10 mouse cellular contexts compared by ENCODE assay signal in genomic region chr2:174871225-174871624, GRCm38 (mm10).
DNase-seq lines count a peak whose midpoint lies in the region; ATAC-seq lines count a peak whose summit lies in the region.
"Had no signal": no experiment of that assay in that cellular context is flagged by ENCODE, and none has a peak within 500 bp of the region (broad histone marks: within the 10 kb centered on the region; RNA-seq: fewer than 3 reads in every experiment).

No protein-coding gene starts in this region.

- WGBS in neural tube, embryonic 14.5 days: 73% methylated on average over 10 of the region's 10 CpGs

- intact Hi-C loops in gastrocnemius, postnatal 14 days (cut with DNase I; ENCODE audit: low total_unique reads): no loop called here
- intact Hi-C loops in gastrocnemius, postnatal 36 days (cut with DNase I): no loop called here

- H3K4me3 ChIP-seq in neural tube, embryonic 14.5 days (ENCODE audit: low read depth, low read length): no peak overlapping the region

- no peak overlapping the region for H3K9ac ChIP-seq in neural tube, embryonic 14.5 days (replicated peaks; ENCODE audit: low read depth, low read length)

- DNase-seq in neural tube, embryonic 10.5 days (ENCODE audit: extremely low spot score, low spot score): no peak
- peak; percentile 49 for DNase-seq in spleen, adult 12 weeks (ENCODE audit: low spot score)
- DNase-seq in gastrocnemius, postnatal 14 days: no peak
- DNase-seq in gastrocnemius, postnatal 36 days: no peak
- DNase-seq: cerebellum, postnatal 10 days; kidney, adult 9 months; layer of hippocampus, adult 9-11 months had no signal

- H3K4me1 ChIP-seq in neural tube, embryonic 14.5 days (ENCODE audit: control insufficient read depth, insufficient read depth, low read length): no peaks in the 10 kb centered on the region

- no peaks in the 10 kb centered on the region for H3K36me3 ChIP-seq in neural tube, embryonic 14.5 days (ENCODE audit: control insufficient read depth, insufficient read depth, low read length)

- no peaks in the 10 kb centered on the region for H3K27me3 ChIP-seq in neural tube, embryonic 14.5 days (ENCODE audit: control insufficient read depth, insufficient read depth, low read length)

- H3K27ac ChIP-seq in neural tube, embryonic 14.5 days (ENCODE audit: low read depth, low read length): no peak overlapping the region

- H3K9me3 ChIP-seq in neural tube, embryonic 14.5 days (ENCODE audit: control insufficient read depth, low read length): no peaks in the 10 kb centered on the region

- no peak overlapping the region for H3K4me2 ChIP-seq in neural tube, embryonic 14.5 days (ENCODE audit: low read depth, low read length)

- ATAC-seq in neural tube, embryonic 14.5 days (ENCODE audit: low read depth): 0 out of 2 replicates have a peak, but pooled peaks have one; percentile 31
- ATAC-seq in granulocyte monocyte progenitor cell, adult 5-6 weeks (replicated peaks; ENCODE audit: poor library complexity, severe bottlenecking): peak; percentile 78
- ATAC-seq in inflammation-experienced regulatory T-cells, adult 6 months: no peak
